Mouse (Mus musculus) thymus, adult 18-20 months (tissue): Measurements from ENCODE around the gene Smyd3.

Experiments used
- DNase-seq, 2 experiments: peaks; one replicate each; pipeline ENCODE4 v3.0.0; 2022; ENCODE audit warnings: mixed read lengths in 2 of 2

Smyd3 gene

DNA sequence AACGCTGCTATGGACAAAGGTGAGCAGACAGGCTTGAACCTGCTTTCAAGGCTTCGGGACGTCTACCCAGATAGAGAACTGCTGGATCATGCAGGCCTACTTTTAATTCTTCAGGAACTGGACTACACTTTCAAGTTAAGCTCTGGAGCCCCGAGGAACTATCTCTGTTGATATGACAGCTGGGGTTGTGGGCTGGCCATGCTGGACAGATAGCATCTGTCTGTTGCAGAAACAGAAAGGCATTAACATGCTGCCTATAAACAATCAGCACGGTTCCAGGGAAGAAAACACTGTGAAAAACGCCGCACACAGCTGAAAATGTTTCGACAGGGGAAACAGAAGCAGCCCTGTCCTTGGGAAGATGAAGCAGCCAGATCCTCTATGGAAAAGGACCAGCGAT is 365.5 kb downstream of the Smyd3 start:
- DNase-seq: no peak

GRCm38 (mm10) chr1:179151275-179151674 is 366.6 kb downstream of the Smyd3 start:
- DNase-seq: no peak

GRCm38 (mm10) chr1:179149468-179150140 is 368.2 kb downstream of the Smyd3 start:
- DNase-seq: no peak

DNA sequence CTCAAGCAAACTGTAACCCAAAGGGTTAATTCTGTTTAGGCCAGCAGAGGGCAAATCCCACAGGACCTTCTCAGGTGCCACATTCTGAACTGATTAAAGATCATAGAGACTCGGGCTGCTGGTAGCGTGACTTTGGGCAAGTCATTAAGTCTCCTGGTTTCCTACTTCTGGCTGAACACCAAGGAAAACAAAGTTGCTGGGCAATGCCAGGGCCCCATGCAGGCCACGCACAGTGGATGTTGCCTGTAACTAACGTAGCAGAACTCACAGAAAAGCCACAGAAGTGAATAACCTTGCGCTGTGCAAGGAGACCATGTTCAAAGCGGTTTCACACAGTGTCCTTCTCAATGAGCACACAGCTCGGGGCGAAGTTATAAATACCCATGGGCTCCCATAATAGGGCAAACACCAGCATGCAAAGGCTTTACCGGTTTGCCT is 371.1 kb downstream of the Smyd3 start:
- DNase-seq: no peak

DNA sequence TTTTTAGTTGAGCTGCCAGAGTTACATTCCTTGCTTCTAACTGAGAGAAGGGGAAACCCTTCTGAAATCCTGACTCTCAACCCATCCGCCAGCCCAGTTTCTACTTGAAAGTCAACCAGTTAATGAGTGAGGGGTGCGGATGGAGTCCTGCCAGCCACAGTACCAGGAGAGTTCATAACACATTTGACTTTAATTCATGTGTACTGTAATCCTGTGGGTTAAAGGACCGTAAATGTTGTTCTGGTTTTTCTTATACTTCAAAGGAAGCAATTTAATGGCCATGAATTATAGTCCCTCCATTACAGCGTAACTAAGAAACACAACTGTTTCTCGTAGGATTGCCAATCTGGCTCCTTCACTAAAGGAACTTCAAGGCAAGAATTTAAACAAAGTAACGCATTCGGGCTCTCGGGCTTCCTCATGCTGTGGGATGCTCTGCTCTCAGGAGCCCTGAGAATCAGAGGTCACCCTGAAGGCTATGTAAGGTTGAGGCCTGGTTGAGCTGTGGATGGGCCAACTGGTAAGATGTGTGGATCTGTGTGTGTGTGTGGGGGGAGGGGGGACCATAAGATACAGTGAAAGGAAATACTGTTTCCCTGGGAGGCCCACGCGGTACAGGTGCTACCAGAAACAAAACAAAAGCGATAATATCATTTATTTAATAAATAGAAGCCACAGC is 374.5 kb downstream of the Smyd3 start:
- no peak for DNase-seq

DNA sequence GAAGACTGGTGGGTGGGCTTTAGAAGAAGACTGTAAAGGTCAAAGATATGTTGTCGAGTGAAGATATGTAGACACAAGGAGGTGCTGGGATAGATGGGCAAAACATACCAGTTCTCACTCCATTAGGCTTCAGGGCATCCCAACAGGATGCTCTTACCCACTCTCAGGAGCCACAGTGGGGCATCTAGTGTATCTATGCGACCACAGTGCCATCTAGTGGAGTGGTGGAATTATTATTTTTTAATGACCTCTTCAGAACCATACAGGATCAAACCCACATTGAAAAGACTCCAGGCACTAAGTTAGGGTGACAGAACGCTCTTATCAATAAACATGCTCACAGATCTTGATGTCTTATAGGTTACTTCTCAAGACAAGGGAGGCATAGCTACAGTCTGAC is 375.7 kb downstream of the Smyd3 start:
- no peak for DNase-seq

- DNase-seq: no peak
These were observed 376.7 kb downstream of the Smyd3 start for GRCm38 (mm10) chr1:179141071-179141650.

GRCm38 (mm10) chr1:179137145-179137477 is 380.7 kb downstream of the Smyd3 start:
- DNase-seq: no peak

DNA sequence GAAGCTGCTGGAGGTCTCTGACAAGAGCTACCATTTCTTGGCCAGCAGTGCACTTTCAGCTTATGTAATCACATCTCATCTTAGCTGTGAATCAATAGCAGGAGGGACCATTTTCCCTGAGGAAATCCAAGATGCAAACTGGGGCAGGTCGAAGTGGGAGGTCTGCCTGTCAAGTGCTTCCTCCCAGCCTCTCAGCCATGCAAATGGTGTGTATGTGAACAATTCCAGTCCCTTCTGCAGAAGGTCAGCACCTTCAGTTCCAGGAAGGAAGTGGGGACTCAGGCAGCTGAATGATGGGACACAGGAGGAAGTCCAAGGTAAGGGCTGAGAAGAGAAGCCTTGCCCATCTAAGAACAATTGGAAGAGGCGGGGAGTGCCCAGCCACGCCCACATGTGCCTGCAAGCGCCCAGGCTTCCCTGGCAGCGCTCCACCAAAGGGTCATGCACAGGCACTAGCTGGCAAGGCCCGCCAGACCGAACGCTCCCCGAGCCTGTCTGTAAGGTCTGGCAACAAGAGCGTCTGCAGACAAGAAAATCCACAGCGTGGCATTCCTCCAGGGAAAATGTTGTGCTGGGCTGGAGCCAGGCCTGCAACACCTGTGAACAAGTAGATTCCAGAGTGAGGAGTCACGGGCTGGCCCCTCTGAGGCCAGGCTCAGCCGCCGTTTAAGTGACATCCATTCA is 381.2 kb downstream of the Smyd3 start:
- peak in 1 of 2 experiments; percentile 7 for DNase-seq

DNA sequence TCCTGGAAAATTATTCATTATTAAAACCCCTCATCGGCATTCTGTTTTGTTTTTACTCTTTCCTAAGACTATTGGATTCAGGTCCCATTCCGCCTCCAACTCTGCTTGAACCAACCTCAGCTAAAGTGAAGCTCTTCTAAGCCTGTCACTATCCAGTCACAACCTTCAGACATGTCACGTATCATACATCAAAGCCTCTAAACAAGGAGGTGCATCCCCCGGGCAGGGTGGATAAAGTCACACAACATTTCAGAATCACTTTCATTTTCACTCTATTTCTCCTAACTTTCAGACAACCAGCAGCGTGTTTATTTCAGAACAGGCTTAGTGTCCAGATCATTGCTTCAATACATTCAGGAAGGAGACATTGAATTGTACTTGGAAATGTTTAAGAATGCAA is 387.8 kb downstream of the Smyd3 start:
- DNase-seq: no peak

GRCm38 (mm10) chr1:179126287-179126686 is 391.6 kb downstream of the Smyd3 start:
- DNase-seq: no peak

- no peak for DNase-seq
These were observed 395.2 kb downstream of the Smyd3 start for GRCm38 (mm10) chr1:179122476-179123229.

GRCm38 (mm10) chr1:179120217-179120966 is 397.4 kb downstream of the Smyd3 start:
- DNase-seq: no peak

GRCm38 (mm10) chr1:179118673-179119072 is 399.2 kb downstream of the Smyd3 start:
- no peak for DNase-seq

DNA sequence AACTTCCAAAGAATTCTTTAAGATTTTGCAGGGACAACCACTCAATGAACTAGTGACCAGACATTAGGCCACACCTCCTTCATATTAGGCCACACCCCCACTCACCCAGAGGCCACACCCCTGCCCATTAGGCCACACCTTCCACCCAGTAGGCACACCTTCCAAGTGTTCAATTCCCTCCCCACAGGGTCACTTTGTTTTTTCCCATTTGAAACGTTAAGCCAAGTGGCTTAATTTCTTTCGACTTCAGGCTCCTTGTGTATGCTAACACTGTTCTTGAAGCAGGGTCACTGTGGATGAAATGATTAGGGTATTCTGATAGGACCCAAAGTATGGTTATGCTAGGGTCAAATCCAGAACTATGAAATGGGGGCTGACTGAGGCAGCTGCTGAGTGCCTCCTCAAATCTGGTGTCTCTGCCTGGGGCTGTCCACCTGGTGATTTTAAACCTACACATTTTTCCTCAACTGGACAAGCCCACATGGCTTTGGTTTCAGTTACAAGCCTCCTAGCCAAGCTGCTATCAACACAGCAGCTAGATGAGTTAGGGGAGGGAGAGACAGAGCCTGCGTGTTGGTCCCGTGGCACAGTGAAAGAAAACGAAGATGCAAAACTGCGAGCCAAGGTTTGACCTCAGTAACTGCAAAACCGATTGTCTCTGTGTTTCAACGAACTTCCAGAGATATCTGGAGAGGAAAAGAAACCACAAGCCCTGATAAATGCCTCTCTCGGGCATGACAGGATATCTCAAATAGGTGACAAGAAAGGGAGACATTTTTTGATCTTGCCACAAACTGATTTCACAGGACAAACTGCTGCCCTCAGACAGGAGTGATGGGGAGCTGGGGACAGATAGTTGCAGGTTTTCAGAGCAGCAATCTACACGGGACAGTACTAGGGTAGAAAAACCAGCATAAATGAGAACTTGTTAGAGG is 400.8 kb downstream of the Smyd3 start:
- no peak for DNase-seq

- DNase-seq: no peak
These were observed 402.9 kb downstream of the Smyd3 start for GRCm38 (mm10) chr1:179114833-179115495.

DNA sequence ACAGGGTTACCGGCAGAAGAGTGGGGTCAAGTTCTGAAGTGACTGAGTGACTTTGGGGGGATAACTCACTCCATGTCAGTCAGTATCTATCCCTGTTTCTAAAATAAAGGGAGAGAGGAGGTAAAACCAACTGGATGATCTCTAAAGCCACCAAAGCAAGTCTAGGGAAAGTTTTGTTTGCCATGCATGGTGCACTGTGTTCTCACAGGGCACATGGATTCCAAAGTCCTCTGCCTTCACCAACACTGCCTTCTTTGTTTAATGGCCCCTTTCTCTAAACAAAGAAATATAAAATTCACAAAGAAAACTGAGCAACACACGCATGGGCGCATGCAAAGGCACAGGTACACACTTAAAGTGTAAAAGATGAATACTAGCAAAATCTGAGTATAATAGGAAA is 403.5 kb downstream of the Smyd3 start:
- DNase-seq: no peak

GRCm38 (mm10) chr1:179108759-179109158 is 409.1 kb downstream of the Smyd3 start:
- DNase-seq: no peak

GRCm38 (mm10) chr1:179107761-179108694 is 409.8 kb downstream of the Smyd3 start:
- no peak for DNase-seq
